Mouse (Mus musculus): ENCODE data around the gene Ears2.

DNA sequence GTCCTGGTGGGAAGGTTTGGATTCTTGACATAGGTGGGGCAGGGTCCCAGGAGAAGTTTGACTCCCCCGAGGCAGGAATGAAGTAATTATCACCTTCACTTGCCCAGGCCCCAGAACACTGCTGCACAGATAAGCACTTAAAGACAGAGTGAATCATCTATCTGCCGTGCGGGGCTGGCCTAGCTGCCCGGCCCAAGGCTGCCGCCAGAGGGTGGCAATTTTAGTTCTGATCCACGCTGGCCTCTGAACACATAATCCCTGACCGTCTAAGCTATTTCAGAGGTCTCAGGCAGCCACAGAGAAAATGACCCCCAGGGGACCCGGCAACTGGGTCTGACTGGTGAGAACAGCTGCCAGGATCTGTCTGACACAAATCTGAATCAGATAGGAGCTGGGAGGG is 52.0 kb downstream of the Ears2 start:
- TF ChIP-seq CTCF (IDR thresholded peaks at IDR 0.05; ENCODE audit: insufficient read depth, low read length) = no peak
- TF ChIP-seq POLR2A (IDR thresholded peaks at IDR 0.05; ENCODE audit: borderline replicate concordance, extremely low read depth, low read depth, low read length) = no peak

Measured in lung, adult 2 months (tissue).